Mouse (Mus musculus) urinary bladder, postnatal 0 days (tissue): ENCODE results near the gene Cd34. TPM values are rescaled to one million over a fixed set of nuclear protein-coding genes. Genes with fewer than 3 reads are reported as not detected.

Experiments used
- polyA plus RNA-seq: library from polyadenylated mRNA; unstranded; fragments of >200 nt; fragmentation: Nextera tagmentation; extraction: Ambion mirVana; gene quantifications from 2 replicates; pipeline ENCODE4 v1.2.1, GENCODE M21; 2015

Cd34 gene
- 83.7 and 101 TPM in 2 replicates for polyA plus RNA-seq

GRCm38 (mm10) chr1:194938715-194939114 is at the start of gene Cd34:
TSS of gene Cd34 (plus strand) at chr1:194938819.

Other genes starting within 250 kb of the Cd34 start
- gene Cd46, start 153.4 kb downstream of the Cd34 start, polyA plus RNA-seq = 1.1 and 1.2 TPM in 2 replicates
- gene Cr1l, start 192.8 kb downstream of the Cd34 start, polyA plus RNA-seq = 79.9 and 84.8 TPM in 2 replicates
- gene Cr2, start 237.9 kb downstream of the Cd34 start, polyA plus RNA-seq = 0.07 and 0.12 TPM in 2 replicates